Mouse (Mus musculus): ENCODE results near the gene Cog3. TPM values are rescaled to one million over a fixed set of nuclear protein-coding genes. Genes with fewer than 3 reads are reported as not detected.

Gene Cog3
- polyA plus RNA-seq, 1 experiment from 2014 or later: 25.4 TPM

DNA sequence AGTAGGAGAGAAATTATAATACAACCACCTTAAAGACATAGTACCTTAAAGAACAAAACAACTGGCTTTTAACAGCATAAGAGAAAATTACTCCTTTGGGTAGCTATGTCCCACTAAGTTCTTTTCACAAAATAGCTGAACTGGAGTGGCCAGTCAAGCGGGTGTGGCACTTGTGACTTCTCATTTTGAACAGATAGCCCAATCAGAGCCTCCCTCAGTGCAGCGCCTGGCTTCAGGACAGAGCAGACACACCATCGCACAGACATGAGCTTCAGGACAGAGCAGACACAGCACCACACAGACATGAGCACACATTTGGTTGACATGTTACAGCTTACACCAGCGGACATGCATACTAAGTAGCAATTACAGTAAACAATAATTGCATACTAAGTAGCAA is 3.3 kb downstream of the Cog3 start:
- DNase-seq (no peak), ATAC-seq (ENCODE audit: low FRiP score, low TSS enrichment) (no peak)
- 88% methylated on average over 4 of the region's 4 CpGs for WGBS
- H3K9ac ChIP-seq (replicated peaks; ENCODE audit: low read length): no peak overlapping the region
- H3K9me3 ChIP-seq (ENCODE audit: control insufficient read depth, low read length): no peaks in the 10 kb centered on the region
- H3K4me2 ChIP-seq (ENCODE audit: low read length): no peak overlapping the region
- H3K27me3 ChIP-seq (ENCODE audit: control insufficient read depth, insufficient read depth, low read length): no peaks in the 10 kb centered on the region
- H3K36me3 ChIP-seq (ENCODE audit: control insufficient read depth, insufficient read depth, low read length): peaks cover 9% of the 10 kb centered on the region; the same call in 1 of the 2 replicates
- no peak overlapping the region for H3K27ac ChIP-seq (replicated peaks; ENCODE audit: low read depth, low read length)
- peaks cover 26% of the 10 kb centered on the region for H3K4me1 ChIP-seq (ENCODE audit: control insufficient read depth, insufficient read depth, low read length)
- no peak overlapping the region for H3K4me3 ChIP-seq (replicated peaks; ENCODE audit: low read depth, low read length)

DNA sequence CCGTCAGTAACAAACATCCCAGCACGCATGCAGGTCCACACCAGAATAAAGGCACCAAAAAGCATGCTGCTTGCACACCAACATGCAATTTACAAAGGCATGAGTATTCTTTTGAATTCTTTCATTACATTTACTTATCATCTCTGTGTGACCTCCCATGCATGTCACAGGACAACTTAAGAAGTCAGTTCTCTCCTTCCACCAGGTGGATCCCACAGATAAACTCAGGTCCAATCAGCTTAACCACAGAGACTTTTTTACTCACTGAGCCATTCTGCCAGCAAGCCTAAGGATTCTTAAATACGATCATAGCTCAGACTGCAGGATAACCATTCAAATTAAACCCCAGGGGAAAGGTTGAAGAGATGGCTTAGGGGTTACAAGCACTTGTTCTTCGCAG is 5.2 kb downstream of the Cog3 start:
- no peak overlapping the region for H3K4me3 ChIP-seq (replicated peaks; ENCODE audit: low read depth, low read length)
- no peak overlapping the region for H3K4me2 ChIP-seq (ENCODE audit: low read length)
- 88% methylated on average over 4 of the region's 4 CpGs for WGBS
- H3K36me3 ChIP-seq (ENCODE audit: control insufficient read depth, insufficient read depth, low read length): peaks cover 22% of the 10 kb centered on the region
- H3K27me3 ChIP-seq (ENCODE audit: control insufficient read depth, insufficient read depth, low read length): no peaks in the 10 kb centered on the region
- DNase-seq (no peak), ATAC-seq (ENCODE audit: low FRiP score, low TSS enrichment) (no peak)
- H3K9me3 ChIP-seq (ENCODE audit: control insufficient read depth, low read length): no peaks in the 10 kb centered on the region
- H3K9ac ChIP-seq (replicated peaks; ENCODE audit: low read length): no peak overlapping the region
- peaks cover 26% of the 10 kb centered on the region for H3K4me1 ChIP-seq (ENCODE audit: control insufficient read depth, insufficient read depth, low read length)
- no peak overlapping the region for H3K27ac ChIP-seq (replicated peaks; ENCODE audit: low read depth, low read length)

DNA sequence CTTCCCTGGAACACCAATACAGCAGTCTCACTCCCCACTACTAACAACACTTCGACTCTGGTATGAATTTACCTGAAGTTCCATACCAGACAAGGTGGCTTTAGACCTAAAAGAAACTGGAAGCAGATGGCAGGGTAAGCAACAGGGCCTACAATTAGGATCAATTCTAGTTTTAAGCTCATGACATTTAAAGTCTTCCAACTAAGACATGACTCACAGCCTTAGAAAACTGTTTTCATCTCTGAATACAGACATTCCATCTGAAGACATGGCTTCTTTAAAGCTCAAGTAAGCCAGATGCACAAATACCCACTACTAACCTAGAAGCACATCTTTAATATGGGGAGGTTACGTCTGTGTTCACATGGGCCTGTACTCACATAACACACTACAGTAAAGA is 6.4 kb downstream of the Cog3 start:
- ATAC-seq (ENCODE audit: low FRiP score, low TSS enrichment) (no peak), DNase-seq (no peak)
- H3K27ac ChIP-seq (replicated peaks; ENCODE audit: low read depth, low read length): no peak overlapping the region
- no peaks in the 10 kb centered on the region for H3K27me3 ChIP-seq (ENCODE audit: control insufficient read depth, insufficient read depth, low read length)
- H3K4me2 ChIP-seq (ENCODE audit: low read length): no peak overlapping the region
- peaks cover 17% of the 10 kb centered on the region for H3K4me1 ChIP-seq (ENCODE audit: control insufficient read depth, insufficient read depth, low read length)
- H3K9ac ChIP-seq (replicated peaks; ENCODE audit: low read length): no peak overlapping the region
- no peaks in the 10 kb centered on the region for H3K9me3 ChIP-seq (ENCODE audit: control insufficient read depth, low read length)
- H3K4me3 ChIP-seq (replicated peaks; ENCODE audit: low read depth, low read length): no peak overlapping the region
- 95% methylated on average over 2 of the region's 2 CpGs for WGBS
- H3K36me3 ChIP-seq (ENCODE audit: control insufficient read depth, insufficient read depth, low read length): peaks cover 26% of the 10 kb centered on the region

DNA sequence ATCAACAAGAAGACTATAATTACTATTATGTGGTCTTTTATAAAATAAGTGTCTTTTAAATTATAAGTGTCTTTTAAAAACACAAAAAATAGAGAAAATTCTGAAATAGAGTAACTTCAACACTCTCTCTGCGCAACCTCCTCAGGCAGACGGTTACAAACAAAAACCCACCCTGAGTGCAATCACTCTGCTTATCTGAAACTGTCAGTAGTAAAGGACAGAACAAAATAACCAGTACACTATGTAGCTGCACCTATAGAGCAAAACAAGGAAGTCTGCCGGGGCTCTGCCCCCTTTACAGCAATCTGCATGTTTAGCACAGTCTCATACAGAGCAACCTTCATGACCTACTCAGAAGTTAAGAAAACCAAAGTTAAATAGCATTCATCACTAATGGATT is 12.4 kb downstream of the Cog3 start:
- 95% methylated on average over 3 of the region's 3 CpGs for WGBS
- no peak for ATAC-seq (ENCODE audit: low FRiP score, low TSS enrichment)
- DNase-seq: no peak
- H3K9me3 ChIP-seq (ENCODE audit: control insufficient read depth, low read length): no peaks in the 10 kb centered on the region
- no peaks in the 10 kb centered on the region for H3K27me3 ChIP-seq (ENCODE audit: control insufficient read depth, insufficient read depth, low read length)
- H3K4me3 ChIP-seq (replicated peaks; ENCODE audit: low read depth, low read length): no peak overlapping the region
- H3K9ac ChIP-seq (replicated peaks; ENCODE audit: low read length): no peak overlapping the region
- H3K27ac ChIP-seq (replicated peaks; ENCODE audit: low read depth, low read length): no peak overlapping the region
- no peak overlapping the region for H3K4me2 ChIP-seq (ENCODE audit: low read length)
- peaks cover 75% of the 10 kb centered on the region for H3K36me3 ChIP-seq (ENCODE audit: control insufficient read depth, insufficient read depth, low read length)
- no peaks in the 10 kb centered on the region for H3K4me1 ChIP-seq (ENCODE audit: control insufficient read depth, insufficient read depth, low read length)

DNA sequence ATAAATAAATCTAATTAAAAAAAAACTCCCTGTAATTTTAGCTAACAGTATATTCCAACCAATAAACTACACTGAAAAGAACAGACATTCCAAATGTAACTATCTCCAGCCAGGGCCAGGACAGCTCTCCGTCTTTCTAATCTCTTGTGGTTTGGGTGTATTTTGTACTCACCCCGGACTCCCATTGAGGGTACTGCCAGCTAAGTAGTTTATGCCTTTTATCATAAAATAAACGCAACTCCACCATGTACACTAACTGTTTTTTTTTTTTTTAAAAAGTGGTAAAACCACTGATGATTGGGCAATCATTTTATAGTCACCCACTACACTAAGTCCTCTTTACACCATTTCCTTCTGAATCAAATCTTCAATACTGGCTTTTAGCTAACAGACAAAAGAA is 18.7 kb downstream of the Cog3 start:
- Histone ChIP-seq H3K27me3 (ENCODE audit: control insufficient read depth, insufficient read depth, low read length) (no peaks in the 10 kb centered on the region), H3K9ac (replicated peaks; ENCODE audit: low read length) (no peak overlapping the region), H3K4me2 (ENCODE audit: low read length) (no peak overlapping the region), H3K4me1 (ENCODE audit: control insufficient read depth, insufficient read depth, low read length) (no peaks in the 10 kb centered on the region), H3K36me3 (ENCODE audit: control insufficient read depth, insufficient read depth, low read length) (peaks cover 87% of the 10 kb centered on the region), H3K9me3 (ENCODE audit: control insufficient read depth, low read length) (no peaks in the 10 kb centered on the region), H3K27ac (replicated peaks; ENCODE audit: low read depth, low read length) (no peak overlapping the region), H3K4me3 (replicated peaks; ENCODE audit: low read depth, low read length) (no peak overlapping the region)
- DNase-seq (no peak), ATAC-seq (ENCODE audit: low FRiP score, low TSS enrichment) (no peak)
- 96% methylated on average over 3 of the region's 3 CpGs for whole genome bisulfite sequencing

DNA sequence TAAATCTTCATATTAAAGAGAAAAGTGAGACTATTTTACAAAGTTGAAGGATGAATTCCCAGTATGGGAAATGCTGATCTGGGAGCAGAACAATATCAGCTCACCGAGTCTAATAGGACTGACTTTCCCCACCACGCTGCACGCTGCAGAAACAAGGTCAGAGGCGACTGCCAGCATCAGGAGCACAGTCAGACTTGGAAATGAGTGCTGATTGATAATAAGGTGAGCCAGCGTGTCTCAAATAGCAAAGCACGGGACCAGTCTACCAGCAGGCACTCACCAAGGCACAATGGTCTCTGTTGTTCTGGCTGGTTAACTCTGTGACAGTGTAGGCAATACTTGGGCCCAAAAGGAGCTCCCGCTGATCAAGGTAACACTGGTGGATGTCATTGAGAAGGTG is 21.7 kb downstream of the Cog3 start:
- Histone ChIP-seq H3K27ac (replicated peaks; ENCODE audit: low read depth, low read length) (no peak overlapping the region), H3K4me3 (replicated peaks; ENCODE audit: low read depth, low read length) (no peak overlapping the region), H3K4me1 (ENCODE audit: control insufficient read depth, insufficient read depth, low read length) (no peaks in the 10 kb centered on the region), H3K36me3 (ENCODE audit: control insufficient read depth, insufficient read depth, low read length) (peaks cover 93% of the 10 kb centered on the region), H3K27me3 (ENCODE audit: control insufficient read depth, insufficient read depth, low read length) (no peaks in the 10 kb centered on the region), H3K9me3 (ENCODE audit: control insufficient read depth, low read length) (no peaks in the 10 kb centered on the region), H3K4me2 (ENCODE audit: low read length) (no peak overlapping the region), H3K9ac (replicated peaks; ENCODE audit: low read length) (no peak overlapping the region)
- DNase-seq: no peak
- 92% methylated on average over 7 of the region's 7 CpGs for WGBS
- no peak for ATAC-seq (ENCODE audit: low FRiP score, low TSS enrichment)

DNA sequence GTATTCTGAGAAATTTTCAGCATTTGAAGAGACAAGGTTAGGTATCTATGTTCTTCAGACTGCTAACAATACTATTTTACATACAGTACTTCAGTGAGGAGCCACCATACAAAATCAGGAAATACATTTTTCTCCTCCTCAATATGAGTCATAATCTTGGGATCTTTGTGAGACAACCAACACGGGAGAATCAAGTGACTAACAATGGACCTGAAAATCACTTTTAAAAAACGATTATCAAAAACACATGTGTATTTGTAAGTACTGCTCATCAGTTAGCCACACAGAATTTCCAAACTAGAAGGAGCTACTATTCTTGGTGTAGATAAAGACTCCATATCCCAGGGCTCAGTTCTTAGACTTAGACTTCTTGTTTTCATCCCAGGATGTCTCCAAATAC is 23.0 kb downstream of the Cog3 start:
- no peak overlapping the region for H3K27ac ChIP-seq (replicated peaks; ENCODE audit: low read depth, low read length)
- H3K36me3 ChIP-seq (ENCODE audit: control insufficient read depth, insufficient read depth, low read length): peaks cover 92% of the 10 kb centered on the region
- WGBS: 86% methylated on average over 2 of the region's 2 CpGs
- H3K27me3 ChIP-seq (ENCODE audit: control insufficient read depth, insufficient read depth, low read length): no peaks in the 10 kb centered on the region
- ATAC-seq (ENCODE audit: low FRiP score, low TSS enrichment): no peak
- H3K9ac ChIP-seq (replicated peaks; ENCODE audit: low read length): no peak overlapping the region
- no peaks in the 10 kb centered on the region for H3K4me1 ChIP-seq (ENCODE audit: control insufficient read depth, insufficient read depth, low read length)
- no peaks in the 10 kb centered on the region for H3K9me3 ChIP-seq (ENCODE audit: control insufficient read depth, low read length)
- H3K4me2 ChIP-seq (ENCODE audit: low read length): no peak overlapping the region
- DNase-seq: no peak
- no peak overlapping the region for H3K4me3 ChIP-seq (replicated peaks; ENCODE audit: low read depth, low read length)

DNA sequence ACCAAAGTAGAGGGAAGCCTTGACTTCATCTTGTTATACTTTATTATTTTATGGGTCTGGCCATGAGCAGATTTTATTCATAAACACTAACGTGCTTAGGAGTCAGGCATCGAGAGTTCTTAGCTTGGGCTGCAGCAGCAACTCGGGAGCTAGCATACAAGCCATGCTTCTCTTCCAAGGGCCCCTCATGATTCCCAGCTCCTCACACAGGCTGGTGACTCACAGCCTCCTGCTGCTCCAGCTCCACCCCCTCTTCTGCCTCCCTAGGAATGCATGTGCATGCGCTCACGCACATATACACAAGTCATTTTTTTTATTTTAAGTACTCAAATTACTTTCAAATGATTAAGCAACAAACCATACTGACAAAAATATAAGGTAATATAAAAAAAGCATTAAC is 26.2 kb downstream of the Cog3 start:
- H3K4me1 ChIP-seq (ENCODE audit: control insufficient read depth, insufficient read depth, low read length): no peaks in the 10 kb centered on the region
- H3K27ac ChIP-seq (replicated peaks; ENCODE audit: low read depth, low read length): no peak overlapping the region
- ATAC-seq (ENCODE audit: low FRiP score, low TSS enrichment): no peak
- no peak overlapping the region for H3K4me3 ChIP-seq (replicated peaks; ENCODE audit: low read depth, low read length)
- H3K9me3 ChIP-seq (ENCODE audit: control insufficient read depth, low read length): no peaks in the 10 kb centered on the region
- peaks cover 83% of the 10 kb centered on the region for H3K36me3 ChIP-seq (ENCODE audit: control insufficient read depth, insufficient read depth, low read length)
- no peak for DNase-seq
- H3K9ac ChIP-seq (replicated peaks; ENCODE audit: low read length): no peak overlapping the region
- H3K4me2 ChIP-seq (ENCODE audit: low read length): no peak overlapping the region
- 94% methylated on average over 5 of the region's 5 CpGs for WGBS
- H3K27me3 ChIP-seq (ENCODE audit: control insufficient read depth, insufficient read depth, low read length): no peaks in the 10 kb centered on the region

DNA sequence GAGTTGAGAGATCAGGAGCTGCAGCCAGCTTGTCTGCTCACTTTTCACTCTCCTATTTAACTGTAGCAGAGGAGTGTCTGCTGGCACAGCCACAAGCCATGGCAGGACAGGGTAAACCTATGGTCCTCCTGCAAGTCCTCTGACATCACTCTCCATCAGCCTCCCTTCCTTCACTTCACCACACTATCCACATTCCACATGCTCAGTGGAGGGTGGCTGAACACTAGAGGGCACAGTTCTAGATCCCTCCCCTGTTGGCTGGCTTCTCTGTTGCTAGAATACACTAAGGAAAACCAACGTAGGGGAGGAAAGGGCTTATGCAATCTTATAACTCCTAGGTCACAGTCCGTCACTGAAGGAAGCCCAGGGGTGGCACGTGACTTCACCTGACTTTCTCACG is 27.3 kb downstream of the Cog3 start:
- Histone ChIP-seq H3K4me1 (ENCODE audit: control insufficient read depth, insufficient read depth, low read length) (no peaks in the 10 kb centered on the region), H3K36me3 (ENCODE audit: control insufficient read depth, insufficient read depth, low read length) (peaks cover 73% of the 10 kb centered on the region), H3K27me3 (ENCODE audit: control insufficient read depth, insufficient read depth, low read length) (no peaks in the 10 kb centered on the region), H3K27ac (replicated peaks; ENCODE audit: low read depth, low read length) (no peak overlapping the region), H3K9ac (replicated peaks; ENCODE audit: low read length) (no peak overlapping the region), H3K4me2 (ENCODE audit: low read length) (no peak overlapping the region), H3K9me3 (ENCODE audit: control insufficient read depth, low read length) (no peaks in the 10 kb centered on the region), H3K4me3 (replicated peaks; ENCODE audit: low read depth, low read length) (no peak overlapping the region)
- ATAC-seq (ENCODE audit: low FRiP score, low TSS enrichment) (no peak), DNase-seq (peak; percentile 9)
- 61% methylated on average over 4 of the region's 4 CpGs for WGBS

Measured in midbrain, embryonic 14.5 days (tissue).